Mouse (Mus musculus): ENCODE results near the gene Trp53tg5. TPM values are rescaled to one million over a fixed set of nuclear protein-coding genes. Genes with fewer than 3 reads are reported as not detected.

Gene Trp53tg5
- polyA plus RNA-seq, 1 experiment: not detected

DNA sequence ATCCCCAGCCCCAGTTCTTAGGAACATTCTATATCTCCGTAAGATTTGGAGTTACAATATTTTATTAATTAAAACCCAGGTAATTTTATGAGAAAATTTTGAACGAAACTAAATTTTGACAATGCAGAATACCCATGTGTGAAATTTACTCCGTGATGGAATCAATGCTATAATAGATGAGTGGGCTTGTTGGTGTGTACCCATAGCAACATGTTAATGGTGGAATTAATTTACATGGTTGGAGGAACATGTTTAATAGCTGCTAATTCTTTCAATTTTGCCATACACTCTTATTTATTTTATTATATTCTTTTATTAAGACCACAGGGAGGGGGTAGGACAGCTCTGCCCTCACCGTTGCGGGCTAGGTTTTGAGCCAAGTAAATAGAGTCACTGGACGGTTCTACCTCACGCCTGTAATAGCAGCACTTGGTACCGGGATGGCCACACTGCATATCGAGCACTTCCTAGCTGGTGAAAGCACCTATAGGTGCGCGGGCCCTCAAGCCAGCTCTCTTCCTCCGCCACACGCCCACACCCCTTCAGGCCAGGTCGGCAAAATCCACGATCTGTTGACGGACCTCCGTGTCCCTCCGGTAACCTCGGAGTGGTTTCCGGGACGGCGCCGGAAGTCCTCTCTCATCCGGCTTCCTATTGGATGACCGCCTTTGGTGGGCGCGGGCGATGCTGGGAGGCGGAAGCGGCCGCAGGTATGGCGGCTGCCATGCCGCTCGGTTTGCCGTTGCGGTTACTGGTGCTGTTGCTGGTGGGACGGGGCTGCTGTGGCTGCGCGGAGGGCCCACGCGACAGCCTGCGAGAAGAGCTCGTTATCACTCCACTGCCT lies 23.5 kb upstream of the Trp53tg5 start, which contains the start of gene Pigt:
Gene Pigt, plus strand, starts transcription at position 674 of the 844 bp plus-strand sequence.
- peak; percentile 75 to 93 for DNase-seq (ENCODE audit: extremely low spot score in 1 of 2, low spot score in 1 of 2)

DNA sequence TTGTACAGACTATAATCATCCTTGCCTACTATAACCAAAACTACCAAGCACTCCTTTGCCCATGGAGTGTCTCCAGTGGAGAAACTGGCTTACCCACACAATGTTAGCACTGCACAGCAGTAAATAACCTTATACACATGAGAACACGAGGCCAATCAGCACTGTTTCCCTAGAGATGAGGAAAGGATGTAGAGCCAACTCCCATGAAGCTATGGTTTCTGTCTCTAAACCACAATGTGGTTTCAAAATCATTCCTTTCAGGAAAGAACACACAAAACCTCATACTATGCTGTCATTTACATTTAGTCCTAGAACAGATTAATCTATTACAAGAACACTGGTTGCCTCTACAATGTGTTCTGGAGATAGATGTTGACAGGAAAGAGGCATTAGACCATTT lies 22.8 kb upstream of the Trp53tg5 start:
- no peak for DNase-seq (ENCODE audit: extremely low spot score in 1 of 2, low spot score in 1 of 2)

DNA sequence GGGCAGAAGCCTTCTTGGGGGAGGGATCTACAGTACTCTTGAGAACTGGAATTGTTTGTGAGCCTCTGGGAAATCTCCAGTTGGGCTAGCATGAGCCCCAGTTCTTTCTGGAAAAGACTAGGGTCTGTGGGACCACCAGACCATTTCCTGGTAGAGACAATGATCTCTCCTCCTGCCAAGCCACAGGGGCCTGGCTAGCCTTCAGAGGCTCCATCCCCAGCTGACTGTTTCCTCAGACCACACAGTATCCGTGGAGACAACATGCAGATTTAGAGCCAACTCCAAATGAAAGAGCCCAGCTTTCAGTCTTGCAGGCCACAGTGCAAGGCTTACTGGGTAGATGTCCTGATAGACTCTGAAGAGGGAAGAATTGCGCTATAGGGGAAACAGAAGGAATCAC lies 20.6 kb upstream of the Trp53tg5 start:
- DNase-seq (ENCODE audit: extremely low spot score in 1 of 2, low spot score in 1 of 2): no peak

DNA sequence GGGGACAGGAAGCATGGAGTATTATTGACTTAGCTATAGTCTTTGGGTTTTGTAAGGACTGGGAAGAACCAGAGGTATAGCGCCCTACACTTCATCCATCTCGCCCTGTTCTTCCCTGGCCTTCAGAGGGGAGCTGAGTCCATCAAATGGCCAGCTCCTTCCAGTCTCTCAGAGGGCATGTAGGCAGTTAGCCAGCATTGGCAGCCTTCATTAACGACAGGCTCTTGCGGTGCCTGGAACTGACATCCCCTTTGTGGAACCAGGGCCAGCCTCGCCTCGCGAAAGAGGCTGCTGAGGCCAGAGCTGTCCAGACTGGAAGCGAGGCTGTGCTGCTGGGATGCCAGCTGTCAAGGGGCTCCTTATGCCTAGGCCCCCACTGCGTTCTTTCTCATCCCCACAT lies 14.3 kb upstream of the Trp53tg5 start:
- peak in 1 of 2 experiments; percentile 67 for DNase-seq (ENCODE audit: extremely low spot score in 1 of 2, low spot score in 1 of 2)

DNA sequence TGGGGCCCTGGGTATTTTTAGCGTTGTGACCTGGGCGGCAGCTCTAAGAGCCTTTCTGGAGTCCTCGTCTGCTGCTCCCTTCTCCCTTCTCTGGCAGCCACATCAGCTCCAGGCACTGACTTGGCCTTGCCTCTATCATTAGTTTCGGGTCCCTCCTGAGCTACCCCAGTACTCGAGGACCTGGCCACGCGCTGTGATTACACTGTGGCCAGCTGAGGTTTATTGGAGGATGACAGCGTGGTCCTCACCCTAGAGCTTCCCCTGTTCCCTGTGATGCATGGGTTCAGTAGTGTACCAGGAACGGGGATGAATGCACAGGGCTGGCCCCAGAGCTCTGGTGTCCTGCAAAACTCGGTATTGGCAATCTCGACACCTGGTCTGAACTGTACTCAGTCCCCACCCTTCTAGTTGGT lies 13.6 kb upstream of the Trp53tg5 start:
- DNase-seq (ENCODE audit: extremely low spot score in 1 of 2, low spot score in 1 of 2): no peak

DNA sequence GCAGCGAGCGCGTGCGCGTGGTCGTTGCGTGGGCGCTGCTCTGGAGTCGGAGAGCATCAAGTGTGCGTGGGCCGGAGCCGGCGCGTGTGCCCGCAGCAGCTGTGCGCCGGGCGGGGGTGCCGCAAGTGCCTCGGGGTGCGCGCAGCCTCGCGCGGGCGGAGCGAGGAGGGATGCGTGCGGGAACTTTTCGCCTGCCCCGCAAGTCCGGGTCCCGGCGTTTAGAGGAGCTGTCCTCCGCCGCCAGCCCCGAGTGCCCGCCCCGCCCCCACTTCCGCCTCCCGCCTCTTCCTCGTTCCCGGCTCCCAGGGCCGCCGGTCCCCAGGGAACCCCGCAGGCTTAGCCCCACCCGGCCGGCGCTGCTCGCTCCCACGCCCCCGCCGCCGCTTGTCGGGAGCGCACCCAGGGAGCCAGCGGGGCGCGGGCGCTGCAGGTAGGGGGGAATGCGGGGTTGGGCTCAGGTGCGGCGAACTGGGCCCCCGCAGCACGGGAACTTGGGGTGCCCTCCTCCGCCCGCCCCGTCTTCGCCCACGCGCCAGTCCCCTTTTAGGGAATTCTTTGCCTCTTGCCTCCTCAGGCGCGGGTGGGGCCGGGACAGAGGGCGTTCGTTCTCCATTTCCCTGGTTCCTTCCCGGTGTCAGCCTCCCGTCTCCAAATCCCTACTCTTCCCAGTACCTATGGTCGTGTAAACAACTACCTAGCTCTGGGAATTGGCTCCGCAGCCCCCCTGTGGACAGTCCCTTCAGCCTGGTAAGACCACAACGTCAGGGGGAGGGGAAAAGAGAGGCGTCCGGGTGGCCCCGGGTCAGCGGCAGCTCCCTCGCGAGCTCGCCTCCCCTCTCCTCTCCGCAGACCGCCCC lies 13.0 kb upstream of the Trp53tg5 start:
- peak; percentile 51 to 82 for DNase-seq (ENCODE audit: extremely low spot score in 1 of 2, low spot score in 1 of 2)

DNA sequence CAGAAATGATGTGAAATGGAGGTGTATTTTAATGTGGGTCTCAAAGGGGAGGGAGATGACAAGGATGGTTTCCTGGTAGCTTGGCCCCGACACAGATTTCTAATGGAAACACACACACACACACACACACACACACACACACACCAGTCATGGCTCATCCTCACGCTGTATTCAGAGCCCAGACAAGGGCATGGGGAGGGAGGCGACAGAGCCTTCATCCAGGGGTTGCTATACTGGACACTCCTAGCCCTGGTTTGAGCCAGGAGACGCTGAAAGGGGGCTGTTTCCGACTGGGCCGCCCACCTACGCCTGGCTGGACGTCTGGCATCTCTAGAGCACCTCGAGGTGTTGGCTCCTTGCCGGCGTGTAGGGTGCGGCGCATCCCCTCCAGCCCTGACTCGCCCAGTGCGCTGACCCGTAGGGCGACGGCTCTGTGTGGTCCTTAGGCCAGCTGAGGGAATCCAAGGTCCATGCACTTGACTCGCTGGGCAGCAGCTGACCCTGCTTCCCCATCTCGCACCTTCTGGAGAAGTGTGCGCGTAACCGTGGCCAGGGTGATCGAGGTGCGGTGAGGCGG lies 12.2 kb upstream of the Trp53tg5 start, which contains the start of gene Dbndd2:
Gene Dbndd2, plus strand, starts transcription at position 426 of the 577 bp plus-strand sequence.
- DNase-seq (ENCODE audit: extremely low spot score in 1 of 2, low spot score in 1 of 2): peak in 1 of 2 experiments; percentile 43

DNA sequence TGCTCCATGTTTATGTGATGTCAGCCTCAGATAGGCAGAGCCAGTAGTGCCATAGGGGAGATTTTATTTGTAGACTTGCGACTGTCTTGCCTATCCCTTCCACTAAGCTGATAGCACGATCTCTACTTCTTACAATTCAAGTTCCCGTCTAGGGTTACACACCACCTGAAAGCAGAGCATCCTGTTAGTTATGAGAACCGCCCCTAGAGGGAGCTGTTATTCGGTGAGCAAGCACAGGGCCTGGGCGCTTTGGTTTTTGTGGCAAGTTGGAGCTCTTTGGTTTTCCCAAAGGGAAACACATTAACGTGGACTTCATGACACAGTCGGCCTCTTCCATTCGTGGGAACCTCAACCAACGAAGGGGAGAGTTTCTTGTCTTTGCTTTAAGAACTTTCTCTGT lies 3.3 kb downstream of the Trp53tg5 start:
- DNase-seq (ENCODE audit: extremely low spot score in 1 of 2, low spot score in 1 of 2): peak in 1 of 2 experiments; percentile 79

DNA sequence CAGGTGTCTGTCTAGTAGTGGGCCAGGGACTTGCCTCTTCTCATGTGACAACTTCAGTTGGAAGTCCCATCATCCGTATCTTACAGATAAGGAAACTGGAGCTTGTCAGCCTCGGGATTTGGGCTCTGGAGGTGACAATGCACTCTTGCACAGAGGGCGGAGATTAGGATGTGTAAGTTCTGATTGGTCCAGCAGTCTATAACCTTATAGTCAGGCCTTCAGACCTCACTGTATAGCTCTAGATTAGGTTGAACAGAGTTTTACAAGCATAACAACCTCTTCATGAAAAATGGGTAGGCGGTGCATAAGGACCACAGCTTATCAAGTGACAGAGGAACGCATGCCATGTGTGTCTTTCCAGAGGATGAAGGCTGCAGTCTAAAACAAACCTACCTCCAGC lies 6.7 kb downstream of the Trp53tg5 start:
- DNase-seq (ENCODE audit: extremely low spot score in 1 of 2, low spot score in 1 of 2): no peak

DNA sequence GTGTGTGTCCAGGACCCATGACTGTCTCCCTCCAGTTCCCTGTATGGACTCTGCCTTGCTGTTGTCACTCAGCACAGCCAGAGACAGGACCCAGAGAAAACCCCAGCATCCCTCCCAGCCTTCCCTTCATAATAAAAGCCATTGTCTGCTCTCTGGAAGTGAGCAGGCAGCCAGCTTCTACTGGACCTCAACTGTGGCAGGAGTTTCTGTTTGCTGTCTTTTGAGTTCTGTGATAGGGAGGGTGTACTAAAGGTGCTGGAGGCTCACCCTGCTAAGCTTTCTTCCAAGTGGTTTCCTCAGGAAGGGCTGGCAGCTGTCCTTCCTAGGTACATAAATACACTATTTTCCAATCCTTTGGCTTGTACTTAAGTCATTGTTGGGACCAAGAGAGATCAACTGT lies 8.4 kb downstream of the Trp53tg5 start:
- no peak for DNase-seq (ENCODE audit: extremely low spot score in 1 of 2, low spot score in 1 of 2)

DNA sequence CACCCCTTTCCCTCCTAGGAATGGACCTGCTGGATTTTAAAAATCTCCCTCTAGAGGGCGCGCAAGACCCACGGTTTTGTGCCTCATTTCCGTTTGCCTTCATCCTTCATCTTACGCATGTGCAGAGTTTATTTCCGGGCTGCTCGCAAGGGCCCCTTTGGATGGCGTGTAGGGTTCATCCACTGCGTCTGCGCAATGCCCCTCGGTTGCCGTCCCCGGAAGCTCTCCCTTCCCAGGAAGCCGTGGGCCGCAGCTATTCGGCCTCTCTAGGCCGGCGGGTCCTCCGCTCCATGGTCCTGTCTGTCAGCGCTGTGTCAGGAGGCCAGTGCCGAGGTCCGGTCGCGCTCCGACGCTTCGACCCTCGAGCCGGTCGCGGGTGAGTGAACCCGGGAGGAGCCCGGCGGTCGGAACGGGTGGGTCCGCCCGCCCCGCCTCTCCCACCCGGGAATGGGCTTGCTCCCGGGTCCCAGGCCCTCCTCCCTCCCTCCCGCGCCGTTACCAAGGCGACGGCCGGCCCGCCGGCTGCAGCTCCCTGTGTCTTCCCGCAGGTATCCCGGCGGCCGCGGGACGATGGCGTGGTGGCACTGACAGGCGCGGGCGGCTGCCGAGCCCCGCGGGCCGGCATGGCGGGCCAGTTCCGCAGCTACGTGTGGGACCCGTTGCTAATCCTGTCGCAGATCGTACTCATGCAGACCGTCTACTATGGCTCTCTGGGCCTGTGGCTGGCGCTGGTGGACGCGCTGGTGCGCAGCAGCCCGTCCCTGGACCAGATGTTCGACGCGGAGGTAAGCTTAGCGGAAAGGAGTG lies 12.6 kb downstream of the Trp53tg5 start, which contains the start of gene Gm20458:
Gene Gm20458, plus strand, starts transcription at position 223 of the 807 bp plus-strand sequence.
- peak; percentile 97 to 99 for DNase-seq (ENCODE audit: extremely low spot score in 1 of 2, low spot score in 1 of 2)

DNA sequence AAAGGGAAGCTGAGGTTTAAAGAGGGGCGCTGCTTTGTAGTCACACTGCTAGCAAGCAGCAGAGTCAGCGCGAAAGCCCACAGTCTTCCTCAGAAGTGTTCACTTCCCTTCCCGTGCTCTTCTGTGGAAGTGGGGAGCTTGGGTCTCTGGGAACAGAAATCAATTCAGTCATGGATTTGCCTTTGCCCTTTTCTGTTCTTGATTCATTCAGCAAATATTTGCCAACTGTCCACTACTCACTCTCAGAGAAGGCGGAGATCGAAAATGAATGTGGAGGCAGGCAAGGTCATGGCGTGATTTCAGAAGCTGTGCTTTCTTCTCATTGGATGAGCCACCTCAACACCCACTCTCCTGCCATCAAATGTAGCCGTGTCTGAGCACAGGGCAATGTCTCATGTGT lies 15.0 kb downstream of the Trp53tg5 start:
- DNase-seq (ENCODE audit: extremely low spot score in 1 of 2, low spot score in 1 of 2): no peak

DNA sequence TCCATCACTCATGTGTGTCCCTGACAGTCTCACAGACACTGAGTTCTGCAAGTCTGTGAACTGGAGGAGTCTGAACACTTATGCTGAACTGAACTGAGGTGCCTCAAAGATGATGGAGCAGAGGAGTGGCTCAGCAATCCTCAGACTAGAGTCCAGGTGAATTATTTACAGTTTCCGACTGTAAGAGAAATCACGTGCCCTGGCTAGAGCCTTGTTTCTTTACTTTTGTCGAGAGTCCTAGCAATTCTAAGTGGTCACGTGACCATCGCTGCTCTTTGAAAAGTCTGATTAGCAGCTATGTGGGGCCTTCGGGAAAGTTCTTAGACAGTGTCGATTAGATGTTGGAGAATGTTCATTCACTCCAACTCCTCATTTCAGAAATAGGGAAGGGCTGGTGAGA lies 15.6 kb downstream of the Trp53tg5 start:
- no peak for DNase-seq (ENCODE audit: extremely low spot score in 1 of 2, low spot score in 1 of 2)

DNA sequence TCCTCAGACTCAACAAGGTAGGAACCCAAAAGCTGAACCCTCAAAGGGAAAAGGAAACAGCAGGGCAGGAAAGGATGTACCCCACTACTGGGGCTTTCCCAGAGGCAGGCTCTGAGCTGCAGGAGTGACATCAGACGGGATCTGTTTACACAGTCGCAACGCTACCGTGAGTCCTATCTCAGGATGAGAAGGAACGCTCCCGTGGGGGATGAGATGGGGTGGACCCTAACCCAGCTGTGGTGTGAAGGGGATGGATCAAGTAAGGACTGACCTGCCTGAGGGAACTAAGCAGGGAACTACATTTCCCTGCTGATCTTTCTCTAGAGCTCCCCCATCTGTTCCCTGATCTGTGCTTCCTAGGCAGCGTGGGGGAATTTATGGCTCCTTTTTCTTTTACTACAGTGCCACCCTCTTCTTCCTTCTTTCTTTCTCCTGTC lies 16.6 kb downstream of the Trp53tg5 start, which contains the start of gene Sys1:
Gene Sys1, plus strand, starts transcription at position 101 of the 437 bp plus-strand sequence.
- peak; percentile 25 to 69 for DNase-seq (ENCODE audit: extremely low spot score in 1 of 2, low spot score in 1 of 2)

DNA sequence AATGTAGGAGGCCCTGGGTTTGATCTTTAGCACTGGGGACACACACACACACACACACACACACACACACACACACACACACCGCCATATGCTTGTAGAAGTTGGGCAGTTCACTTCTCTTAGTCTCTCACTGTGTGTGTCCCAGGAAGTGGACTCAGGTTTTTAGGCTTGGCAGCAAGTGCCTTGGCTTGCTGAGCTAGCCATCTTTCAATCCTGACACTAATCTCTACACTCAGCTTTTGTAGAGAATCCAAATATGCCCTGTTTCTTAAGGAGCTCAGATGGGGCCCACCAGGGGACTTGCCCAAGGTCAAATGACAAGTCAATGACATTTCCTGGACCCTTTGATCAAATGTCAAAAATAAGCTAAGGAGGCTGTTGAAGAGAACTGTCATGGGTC lies 17.1 kb downstream of the Trp53tg5 start:
- no peak for DNase-seq (ENCODE audit: extremely low spot score in 1 of 2, low spot score in 1 of 2)

DNA sequence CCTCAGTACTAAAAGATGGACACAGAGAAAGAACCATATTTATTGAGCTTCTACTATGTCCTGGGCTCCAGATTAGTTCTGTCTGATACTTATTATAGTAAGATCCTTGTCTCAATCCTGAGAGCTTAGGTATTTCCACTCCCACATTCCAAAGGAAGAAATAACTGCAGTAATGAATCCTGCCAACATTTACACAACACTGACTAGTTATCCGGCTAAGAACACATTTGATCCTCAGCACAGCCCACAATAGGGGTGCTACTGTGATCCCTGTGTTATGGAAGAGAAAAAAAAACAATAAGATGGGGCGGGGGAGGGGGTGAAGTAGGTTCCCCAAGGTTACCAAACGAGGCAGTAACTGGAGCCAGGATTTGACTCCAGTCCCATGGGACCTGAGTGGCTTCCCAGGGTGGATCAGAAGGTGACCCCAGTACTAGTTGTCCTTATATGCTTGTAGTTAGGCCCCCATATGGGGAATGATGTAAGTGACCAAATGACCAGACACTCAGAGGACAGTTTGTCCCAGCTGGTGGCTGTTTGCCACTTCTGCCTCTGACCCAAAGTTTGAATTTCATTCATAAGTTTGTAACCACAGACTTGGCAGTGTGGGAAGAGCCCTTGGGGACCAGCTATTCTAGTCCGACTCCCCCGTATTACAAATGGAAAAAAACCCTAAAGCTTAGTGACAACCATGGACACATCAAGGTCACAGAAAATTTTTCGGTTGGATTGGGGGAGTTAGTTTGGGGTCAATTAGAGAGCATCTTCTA lies 17.9 kb downstream of the Trp53tg5 start:
- DNase-seq (ENCODE audit: extremely low spot score in 1 of 2, low spot score in 1 of 2): no peak

DNA sequence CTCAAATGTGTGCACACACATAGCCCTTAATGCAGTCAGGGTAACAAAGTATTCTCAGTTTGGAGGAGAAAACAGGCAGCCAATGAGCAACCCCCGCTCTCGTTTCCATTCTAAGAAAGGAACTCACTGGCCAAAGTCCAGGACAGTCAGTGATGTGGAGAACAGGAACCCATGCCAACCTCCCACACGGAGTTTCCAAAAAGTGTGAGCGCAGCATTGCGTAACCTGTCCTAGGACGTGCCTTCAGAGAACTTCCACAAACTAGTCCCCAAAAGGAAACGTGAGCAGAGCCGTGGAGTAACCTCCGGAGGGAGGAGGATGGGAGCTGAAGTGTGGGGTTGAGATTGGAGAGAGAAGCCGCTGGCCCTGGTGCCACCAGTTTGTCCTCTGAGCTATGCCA lies 18.7 kb downstream of the Trp53tg5 start:
- DNase-seq (ENCODE audit: extremely low spot score in 1 of 2, low spot score in 1 of 2): peak; percentile 79 to 95

DNA sequence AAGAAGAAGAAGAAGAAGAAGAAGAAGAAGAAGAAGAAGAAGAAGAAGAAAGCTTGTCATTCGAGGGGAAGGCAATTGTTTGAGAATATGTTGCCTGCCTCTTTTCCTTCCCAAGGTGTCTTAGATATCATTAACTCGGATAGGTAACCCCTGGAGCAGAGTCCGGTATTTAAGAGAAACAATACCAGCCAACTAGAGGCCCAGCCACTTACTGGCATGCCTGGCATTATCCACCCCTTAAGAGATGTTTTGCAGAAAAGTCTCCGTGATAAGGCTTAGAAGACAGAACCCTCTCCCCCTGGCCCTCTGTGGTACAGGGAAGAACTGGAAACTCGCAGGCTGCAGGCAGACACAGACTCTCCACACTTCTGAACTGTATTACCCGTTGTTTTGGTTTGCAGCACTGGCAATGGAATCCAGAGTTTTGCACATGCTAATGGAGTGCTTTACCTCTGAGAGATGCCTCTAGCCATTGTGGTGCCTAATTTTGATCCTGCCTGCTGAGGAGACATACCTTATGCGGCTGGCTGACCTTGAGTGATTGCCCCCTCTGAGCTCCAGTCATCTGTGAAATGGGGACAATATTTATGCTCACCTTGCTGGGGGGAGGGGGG lies 19.5 kb downstream of the Trp53tg5 start:
- DNase-seq (ENCODE audit: extremely low spot score in 1 of 2, low spot score in 1 of 2): no peak
